Mouse (Mus musculus): ENCODE results near the gene Wdr5. TPM values are rescaled to one million over a fixed set of nuclear protein-coding genes. Genes with fewer than 3 reads are reported as not detected.
A peak's percentile ranks its signal among the peaks of the same experiment; 100 is the strongest.

Gene Wdr5
- 51.4 and 55.3 TPM in 2 replicates for polyA plus RNA-seq (2016; fragmentation: Nextera tagmentation; extraction: Ambion mirVana)

DNA sequence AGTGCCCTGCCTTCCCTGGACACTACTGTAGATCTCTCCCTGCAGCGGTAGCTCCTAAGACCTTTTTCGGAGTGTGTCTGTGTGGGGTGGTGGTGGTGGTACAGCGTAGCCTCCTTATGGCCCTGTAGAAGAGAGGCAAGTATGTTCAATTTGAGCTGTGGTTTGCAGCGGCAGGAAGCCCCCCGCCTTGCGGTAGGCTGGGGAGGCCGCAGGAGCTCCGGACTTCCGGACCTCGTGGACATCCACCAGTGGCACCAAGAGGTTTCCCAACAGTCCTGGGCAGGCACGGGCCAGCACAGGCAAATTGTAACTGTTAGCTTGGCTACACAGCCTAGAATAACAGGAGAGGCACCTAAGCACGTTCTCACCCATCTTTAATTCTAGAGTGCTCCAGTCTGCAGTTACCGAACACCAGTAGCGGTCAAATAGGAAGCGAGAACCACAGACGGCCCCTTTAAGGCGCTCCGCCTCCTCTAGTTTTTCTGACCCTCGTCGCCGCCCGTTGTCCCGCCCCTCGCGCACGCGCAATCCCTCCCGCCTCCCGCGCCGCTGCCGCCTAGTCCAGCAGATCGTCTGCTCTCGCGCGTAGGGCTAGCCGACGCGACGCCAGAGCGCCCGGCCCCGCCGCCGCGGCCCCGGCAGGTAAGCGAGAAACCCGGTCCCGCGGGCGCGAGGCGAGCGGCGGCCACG lies at the start of gene Wdr5:
Gene Wdr5, plus strand, starts transcription at position 519 of the 690 bp plus-strand sequence.
- Histone ChIP-seq H3K36me3 (peaks cover 8% of the 10 kb centered on the region), H3K4me2 (replicated peaks) (peak within 1 kb of the TSS; percentile 97), H3K27ac (peak within 1 kb of the TSS; percentile 84), H3K4me1 (peaks cover 29% of the 10 kb centered on the region), H3K27me3 (no peaks in the 10 kb centered on the region), H3K4me3 (peak within 1 kb of the TSS; percentile 89), H3K9ac (peak within 1 kb of the TSS; percentile 91), H3K9me3 (replicated peaks) (no peaks in the 10 kb centered on the region)
- ATAC-seq (ENCODE audit: low FRiP score), result peak; percentile 90
- under 1% methylated on average over 57 of the region's 57 CpGs for WGBS

DNA sequence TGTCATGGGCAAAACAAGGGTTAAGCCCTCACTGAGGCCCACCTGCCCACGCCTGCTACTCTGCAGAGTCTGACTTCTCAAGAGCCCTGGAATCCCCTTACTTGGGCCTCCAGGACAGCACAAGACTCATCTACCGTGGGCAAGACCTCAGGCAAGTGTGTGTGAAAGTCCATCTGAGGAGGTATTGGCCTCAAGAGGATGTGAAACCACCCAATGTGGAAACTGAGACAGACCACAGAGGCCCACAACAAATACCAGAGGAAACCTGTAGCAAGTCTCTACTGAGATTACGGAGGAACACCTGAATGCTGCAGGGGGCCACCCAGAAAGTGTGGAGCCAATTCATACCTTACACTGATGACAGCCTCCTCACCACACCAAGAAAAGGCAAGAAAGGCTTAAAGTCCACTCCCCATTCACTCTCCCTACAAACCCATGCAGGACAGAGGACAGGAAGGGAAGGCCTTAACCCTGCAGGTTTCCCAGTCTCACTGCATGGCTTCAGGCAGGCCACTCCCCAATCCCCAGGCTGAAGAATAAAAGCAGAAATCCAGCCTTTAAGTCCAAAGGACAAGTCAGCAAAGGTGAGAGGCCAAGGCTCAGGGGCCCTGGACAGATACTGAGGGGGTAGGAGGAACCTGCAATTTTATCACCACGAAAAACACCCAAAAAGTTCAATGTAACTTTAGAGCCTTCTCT lies 45.5 kb upstream of the Wdr5 start:
- no peak overlapping the region for H3K27ac ChIP-seq
- peaks cover 33% of the 10 kb centered on the region for H3K36me3 ChIP-seq
- no peak overlapping the region for H3K9ac ChIP-seq
- H3K9me3 ChIP-seq (replicated peaks), result no peaks in the 10 kb centered on the region
- 78% methylated on average over 4 of the region's 4 CpGs for WGBS
- H3K4me1 ChIP-seq, result peaks cover 65% of the 10 kb centered on the region
- H3K4me2 ChIP-seq (replicated peaks), result no peak overlapping the region
- no peak for ATAC-seq (ENCODE audit: low FRiP score)
- H3K27me3 ChIP-seq, result no peaks in the 10 kb centered on the region
- no peak overlapping the region for H3K4me3 ChIP-seq

DNA sequence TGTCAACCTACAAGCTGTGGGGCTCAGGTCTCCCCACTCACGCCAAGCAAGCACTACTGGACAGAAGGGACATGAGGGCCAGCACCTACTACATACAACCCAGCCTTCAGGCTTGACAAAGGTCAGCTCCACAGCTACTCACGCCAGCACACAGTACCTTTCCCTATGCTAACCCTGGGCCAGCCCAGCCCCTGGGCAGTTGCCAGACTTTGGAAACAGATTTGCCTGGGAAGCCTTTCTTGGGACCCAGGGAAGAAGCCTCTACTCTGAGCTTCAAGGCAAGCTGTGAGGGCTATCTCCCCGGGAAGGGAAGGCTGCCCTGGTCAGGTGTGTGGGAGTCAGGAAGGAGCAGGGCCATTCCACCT lies 45.0 kb upstream of the Wdr5 start:
- Histone ChIP-seq H3K9ac (no peak overlapping the region), H3K4me1 (peaks cover 65% of the 10 kb centered on the region), H3K27me3 (no peaks in the 10 kb centered on the region), H3K4me3 (no peak overlapping the region), H3K36me3 (peaks cover 30% of the 10 kb centered on the region), H3K9me3 (replicated peaks) (no peaks in the 10 kb centered on the region), H3K27ac (no peak overlapping the region), H3K4me2 (replicated peaks) (no peak overlapping the region)
- 78% methylated on average over 3 of the region's 3 CpGs for WGBS
- no peak for ATAC-seq (ENCODE audit: low FRiP score)

DNA sequence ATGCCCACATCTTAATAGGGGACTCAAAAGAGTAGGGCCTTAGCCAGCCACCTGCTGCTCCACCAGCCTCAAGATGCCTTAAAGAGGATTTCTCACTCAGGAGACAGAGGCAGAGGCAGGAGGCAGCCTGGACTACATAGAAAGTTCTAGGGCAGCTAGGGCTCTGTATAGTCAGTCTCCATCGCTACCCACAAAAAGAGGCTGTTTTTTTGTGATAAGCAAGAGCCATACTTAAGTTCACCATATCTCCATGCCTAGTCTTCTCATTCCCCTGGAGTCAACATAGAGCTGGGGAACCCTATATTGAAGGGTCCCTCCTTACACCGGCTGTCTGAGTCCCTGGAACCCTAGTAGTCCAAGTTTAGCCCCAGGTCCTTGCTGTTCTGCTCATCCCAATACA lies 44.4 kb upstream of the Wdr5 start:
- Histone ChIP-seq H3K4me1 (peaks cover 65% of the 10 kb centered on the region), H3K27ac (no peak overlapping the region), H3K9me3 (replicated peaks) (no peaks in the 10 kb centered on the region), H3K36me3 (peaks cover 30% of the 10 kb centered on the region), H3K4me3 (no peak overlapping the region), H3K27me3 (no peaks in the 10 kb centered on the region), H3K4me2 (replicated peaks) (no peak overlapping the region), H3K9ac (no peak overlapping the region)
- WGBS, result 100% methylated on average over 2 of the region's 2 CpGs
- ATAC-seq (ENCODE audit: low FRiP score), result no peak

DNA sequence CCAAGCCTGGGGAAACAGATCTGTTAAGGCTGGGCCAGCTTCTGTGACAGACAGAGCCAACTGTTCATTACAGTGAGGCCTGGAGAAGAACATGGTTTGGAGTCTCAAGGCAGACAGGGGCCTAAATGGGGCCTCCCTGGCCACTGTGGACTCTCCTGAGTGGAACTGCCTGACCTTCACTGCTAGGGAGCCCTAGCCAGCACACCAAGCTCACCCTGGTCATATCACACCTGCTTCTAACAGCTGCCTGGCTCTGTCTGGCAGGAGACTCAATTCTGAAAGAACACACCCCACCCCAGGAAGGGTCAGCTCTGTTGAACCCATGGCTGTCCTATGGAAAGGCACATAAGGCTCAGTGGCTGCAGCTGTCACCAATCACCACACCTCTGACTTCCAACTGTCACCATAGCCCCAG lies 43.8 kb upstream of the Wdr5 start:
- Histone ChIP-seq H3K27ac (no peak overlapping the region), H3K9me3 (replicated peaks) (no peaks in the 10 kb centered on the region), H3K4me3 (no peak overlapping the region), H3K27me3 (no peaks in the 10 kb centered on the region), H3K4me2 (replicated peaks) (no peak overlapping the region), H3K9ac (no peak overlapping the region), H3K36me3 (peaks cover 24% of the 10 kb centered on the region), H3K4me1 (peaks cover 67% of the 10 kb centered on the region)
- no peak for ATAC-seq (ENCODE audit: low FRiP score)

DNA sequence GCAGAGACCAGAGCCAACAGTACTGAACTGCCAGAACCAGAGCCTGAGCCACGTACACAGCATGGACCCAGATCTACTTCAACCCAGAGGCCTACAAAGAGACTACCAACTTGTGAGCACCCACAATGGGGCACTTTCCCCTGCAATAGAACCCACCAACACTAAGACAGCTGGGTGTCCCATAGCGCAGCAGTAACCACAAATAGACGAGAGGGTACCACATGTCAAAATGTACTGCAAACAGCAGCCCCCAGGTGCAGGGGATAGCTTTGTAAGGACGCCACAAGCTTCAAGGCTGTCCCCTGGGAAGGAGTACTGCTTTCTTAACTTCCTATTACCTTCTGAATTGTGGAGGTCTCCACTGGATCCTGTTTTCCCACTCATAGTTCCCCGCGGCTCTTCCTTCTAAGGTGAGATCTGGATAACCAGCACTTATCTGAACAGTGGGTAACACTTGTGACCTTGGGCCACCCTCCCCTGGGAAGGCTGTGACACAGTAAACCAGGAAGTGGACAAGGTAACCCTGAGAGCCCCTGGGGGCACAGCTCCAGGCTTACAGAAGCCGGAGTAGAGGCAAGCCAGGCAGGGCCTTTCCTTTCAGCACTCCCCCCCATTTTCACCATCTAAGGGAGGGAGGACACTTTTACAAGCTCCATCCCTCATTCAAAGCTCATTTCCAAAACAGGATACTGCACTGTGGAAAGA lies 41.7 kb upstream of the Wdr5 start:
- Histone ChIP-seq H3K27ac (no peak overlapping the region), H3K36me3 (peaks cover 15% of the 10 kb centered on the region), H3K9me3 (replicated peaks) (no peaks in the 10 kb centered on the region), H3K4me3 (peak overlapping the region; percentile 98), H3K4me1 (peaks cover 67% of the 10 kb centered on the region), H3K9ac (peak overlapping the region; percentile 97), H3K27me3 (no peaks in the 10 kb centered on the region), H3K4me2 (replicated peaks) (peak overlapping the region; percentile 95)
- no peak for ATAC-seq (ENCODE audit: low FRiP score)
- WGBS, result 74% methylated on average over 7 of the region's 7 CpGs

DNA sequence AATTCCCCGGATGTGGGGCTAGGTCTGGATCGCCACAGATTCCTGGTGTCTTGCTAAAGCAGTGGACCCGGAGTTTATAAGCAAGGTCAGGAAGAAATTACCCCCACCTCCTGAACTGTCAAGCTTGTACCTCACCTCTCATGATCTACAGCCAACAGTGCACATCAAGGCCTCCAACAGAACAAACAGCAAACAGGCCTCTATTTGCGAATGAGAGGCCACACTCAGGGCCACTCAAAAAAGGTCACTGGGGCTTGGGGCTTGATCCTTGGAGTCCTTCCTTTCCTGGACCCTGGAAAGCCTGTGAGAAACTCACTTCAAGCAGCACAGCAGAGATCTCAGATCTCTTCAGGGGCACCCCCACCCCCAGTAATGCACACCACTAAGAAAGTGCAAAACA lies 41.0 kb upstream of the Wdr5 start:
- 34% methylated on average over 4 of the region's 4 CpGs for WGBS
- H3K9ac ChIP-seq, result peak overlapping the region; percentile 97
- 0 out of 2 replicates have a peak, but pooled peaks cover 10% of the 10 kb centered on the region for H3K36me3 ChIP-seq
- H3K4me3 ChIP-seq, result peak overlapping the region; percentile 98
- H3K27me3 ChIP-seq, result no peaks in the 10 kb centered on the region
- no peaks in the 10 kb centered on the region for H3K9me3 ChIP-seq (replicated peaks)
- peak overlapping the region; percentile 95 for H3K4me2 ChIP-seq (replicated peaks)
- no peak for ATAC-seq (ENCODE audit: low FRiP score)
- H3K27ac ChIP-seq, result no peak overlapping the region
- peaks cover 64% of the 10 kb centered on the region for H3K4me1 ChIP-seq

DNA sequence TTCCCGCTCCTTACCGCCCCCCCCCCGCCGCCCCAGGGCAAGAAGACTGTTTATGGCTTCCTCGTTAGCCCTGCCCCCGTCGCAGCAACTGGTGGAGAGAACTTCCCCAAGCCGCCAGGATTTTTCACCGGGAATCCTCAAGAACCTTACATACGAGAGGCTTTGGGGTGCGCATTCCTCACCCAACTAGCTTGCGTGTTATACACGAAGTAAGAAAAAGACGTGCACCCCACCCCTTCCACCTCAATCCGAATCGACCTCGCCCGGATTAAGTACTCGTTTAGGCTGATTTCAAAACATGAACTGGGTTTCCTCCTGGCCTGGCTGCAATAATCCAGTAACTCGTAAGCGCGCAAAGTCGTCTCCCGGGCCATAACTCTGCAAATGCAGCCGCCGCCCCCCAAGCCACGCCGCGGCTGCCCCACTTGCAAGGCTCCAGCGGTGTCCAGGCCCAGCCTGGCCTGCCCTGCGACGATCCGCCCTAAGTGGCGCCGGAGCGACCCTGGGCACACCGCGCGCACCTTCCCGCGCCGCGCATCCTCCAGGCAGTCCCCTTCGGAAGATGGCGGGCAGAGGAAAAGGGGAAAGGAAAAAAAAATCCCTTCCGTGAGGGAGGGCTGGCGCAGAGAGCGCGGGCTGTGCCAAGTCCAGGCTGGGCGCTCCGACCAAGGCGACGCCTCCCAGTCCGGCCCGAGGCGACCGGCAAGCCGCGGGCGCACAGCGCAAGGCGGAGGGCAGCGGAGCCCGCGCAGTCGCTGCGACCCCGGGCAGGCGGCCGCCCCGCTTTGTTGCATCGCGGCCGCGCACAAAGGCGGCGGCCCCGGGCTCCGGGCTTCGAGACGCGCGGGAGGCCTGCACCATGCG lies 40.1 kb upstream of the Wdr5 start:
- 0 out of 2 replicates have a peak, but pooled peaks cover 9% of the 10 kb centered on the region for H3K36me3 ChIP-seq
- peaks cover 54% of the 10 kb centered on the region for H3K4me1 ChIP-seq
- H3K9ac ChIP-seq, result peak overlapping the region; percentile 97
- peak overlapping the region; percentile 98 for H3K4me3 ChIP-seq
- no peaks in the 10 kb centered on the region for H3K9me3 ChIP-seq (replicated peaks)
- under 1% methylated on average over 84 of the region's 84 CpGs for whole genome bisulfite sequencing
- peak overlapping the region; percentile 95 for H3K4me2 ChIP-seq (replicated peaks)
- peak; percentile 45 for ATAC-seq (ENCODE audit: low FRiP score)
- H3K27me3 ChIP-seq, result no peaks in the 10 kb centered on the region
- peak overlapping the region; percentile 97 for H3K27ac ChIP-seq

DNA sequence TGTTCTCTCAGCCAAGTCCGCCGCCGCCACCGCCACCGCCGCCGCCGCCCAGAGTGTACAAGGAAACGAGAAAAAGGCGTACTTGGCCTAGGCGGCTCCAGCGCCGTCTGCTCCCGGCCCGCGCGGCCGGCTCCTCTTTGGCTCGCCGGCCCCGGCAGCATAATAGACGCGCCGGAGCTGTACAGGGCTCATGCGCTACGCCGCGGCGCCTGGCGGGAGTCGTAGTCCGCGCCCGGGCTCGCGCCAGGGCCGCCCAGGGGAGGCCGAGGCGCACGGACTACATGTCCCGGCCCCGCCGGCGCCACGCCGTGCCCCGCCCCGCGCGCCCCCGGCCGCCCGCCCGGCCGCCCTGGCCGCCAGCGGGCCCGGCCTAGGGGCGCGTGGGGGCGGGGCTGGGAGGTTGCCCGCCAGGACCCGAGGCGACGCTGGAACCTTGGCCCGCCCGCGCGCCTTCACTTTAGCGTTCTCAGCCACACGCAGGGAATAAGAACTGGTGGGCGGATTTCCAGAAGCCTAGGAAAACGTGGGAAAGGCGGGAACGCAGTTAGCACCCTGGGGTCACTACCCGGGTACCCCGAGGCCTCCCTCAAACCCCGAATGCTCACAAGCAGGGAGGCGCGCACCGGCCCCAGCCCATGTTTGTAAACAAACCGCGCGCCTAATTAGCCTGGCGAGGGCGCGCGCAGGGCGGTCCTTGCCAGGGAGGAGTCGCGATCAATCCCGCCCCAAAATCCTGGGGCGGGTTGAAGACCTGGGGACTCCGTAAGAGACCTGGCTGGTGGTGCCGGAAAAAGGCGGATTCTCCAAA lies 39.3 kb upstream of the Wdr5 start:
- Histone ChIP-seq H3K9me3 (replicated peaks) (no peaks in the 10 kb centered on the region), H3K4me1 (peaks cover 46% of the 10 kb centered on the region), H3K27ac (peak overlapping the region; percentile 97), H3K27me3 (no peaks in the 10 kb centered on the region), H3K36me3 (0 out of 2 replicates have a peak, but pooled peaks cover 9% of the 10 kb centered on the region), H3K4me3 (peak overlapping the region; percentile 98), H3K4me2 (replicated peaks) (peak overlapping the region; percentile 95), H3K9ac (peak overlapping the region; percentile 97)
- under 1% methylated on average over 54 of the region's 96 CpGs for WGBS
- peak; percentile 99 for ATAC-seq (ENCODE audit: low FRiP score)

DNA sequence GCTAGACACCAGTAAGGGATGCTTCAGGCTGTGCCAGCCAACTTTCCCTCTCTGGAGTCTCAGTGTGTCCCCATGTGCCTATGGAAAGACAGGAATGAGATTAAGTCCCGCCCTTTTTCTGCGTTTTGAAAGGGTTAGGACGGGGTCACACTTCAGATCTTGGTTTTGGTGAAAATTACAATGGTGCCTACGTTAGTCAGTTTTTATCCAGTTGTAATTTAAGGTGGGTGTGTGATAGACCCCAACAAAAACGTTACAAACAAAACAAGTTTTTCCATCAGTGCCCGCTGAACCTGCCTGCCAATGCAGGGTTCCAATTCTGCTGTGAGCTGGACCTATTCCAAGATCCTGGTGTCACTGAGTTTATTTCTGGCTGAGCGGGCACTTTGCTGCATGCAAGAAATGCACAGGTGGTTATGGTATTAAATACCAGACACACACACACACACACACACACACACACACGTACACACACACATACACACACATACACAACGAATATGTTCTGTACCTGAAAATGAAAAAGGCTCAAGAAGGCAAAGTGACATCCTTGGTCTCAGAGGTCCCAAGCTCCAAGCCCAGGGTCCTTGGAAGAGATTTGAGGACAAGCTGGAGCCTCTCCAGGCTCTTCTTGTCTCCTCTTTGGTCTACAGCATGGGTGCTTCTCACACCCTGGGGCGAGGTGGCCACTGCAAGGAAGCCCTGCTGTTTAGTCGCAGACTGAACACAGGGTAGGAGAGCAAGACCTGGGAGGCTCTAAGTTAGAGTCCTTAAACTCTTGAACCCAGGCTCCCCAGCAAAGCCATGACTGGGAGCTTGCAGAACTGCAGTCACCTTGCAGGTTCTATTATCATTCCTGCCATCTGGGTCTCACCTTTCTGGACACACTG lies 38.4 kb upstream of the Wdr5 start:
- ATAC-seq (ENCODE audit: low FRiP score), result no peak
- WGBS, result 30% methylated on average over 11 of the region's 11 CpGs

More for the DNA sequence above, 38.4 kb upstream of the Wdr5 start:
- H3K4me3 ChIP-seq, result peak overlapping the region; percentile 98
- H3K4me2 ChIP-seq (replicated peaks), result peak overlapping the region; percentile 61
- H3K4me1 ChIP-seq, result peaks cover 38% of the 10 kb centered on the region
- no peaks in the 10 kb centered on the region for H3K9me3 ChIP-seq (replicated peaks)
- peak overlapping the region; percentile 91 for H3K27ac ChIP-seq
- H3K9ac ChIP-seq, result peak overlapping the region; percentile 68
- no peaks in the 10 kb centered on the region for H3K27me3 ChIP-seq
- 0 out of 2 replicates have a peak, but pooled peaks cover 8% of the 10 kb centered on the region for H3K36me3 ChIP-seq
